16 mouse cellular contexts compared by ENCODE assay signal in the genomic region with DNA sequence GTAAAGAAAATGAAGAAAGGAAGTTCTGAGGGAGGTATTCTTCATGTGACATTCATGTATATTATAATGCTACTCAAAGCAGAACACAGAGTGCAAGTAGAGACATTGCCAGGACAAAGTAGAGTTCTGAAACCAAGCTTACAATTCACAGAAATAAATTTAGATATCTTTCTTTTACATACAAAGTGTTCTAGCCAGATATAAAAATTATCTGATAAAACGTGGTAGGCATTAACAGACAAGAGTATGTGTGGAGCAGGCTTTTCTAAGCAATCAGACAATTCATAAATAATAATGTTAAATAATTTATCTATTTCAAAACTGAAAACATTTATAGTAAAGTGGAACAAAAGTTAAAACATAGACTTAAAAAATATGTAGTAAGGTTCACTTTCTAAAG.
"Had no signal": no experiment of that assay in that cellular context is flagged by ENCODE, and none has a peak within 500 bp of the region (broad histone marks: within the 10 kb centered on the region; RNA-seq: fewer than 3 reads in every experiment).

No protein-coding gene starts in this region.

- ATAC-seq: intestine, embryonic 16.5 days had no signal

- H3K4me2 ChIP-seq: limb, embryonic 15.5 days; lung, embryonic 14.5 days; neural tube, embryonic 15.5 days had no signal

- H3K9ac ChIP-seq: limb, embryonic 15.5 days; lung, embryonic 14.5 days; neural tube, embryonic 15.5 days had no signal

- H3K4me3 ChIP-seq: layer of hippocampus, adult 2 months; left cerebral cortex, adult 2 months; limb, embryonic 15.5 days; myocyte; neural tube, embryonic 15.5 days had no signal

- DNase-seq: kidney, adult 2 months; kidney, postnatal 4 days; lung, embryonic 14.5 days; lung, postnatal 10 days; midbrain, embryonic 14.5 days; right cerebral cortex, adult 18-20 months; thymus, postnatal 4 days had no signal

- H3K27ac ChIP-seq: kidney, postnatal 0 days; layer of hippocampus, adult 2 months; left cerebral cortex, adult 2 months; limb, embryonic 15.5 days; macrophage; neural tube, embryonic 15.5 days; stomach, postnatal 0 days had no signal

- H3K4me1 ChIP-seq: neural tube, embryonic 15.5 days had no signal

- H3K36me3 ChIP-seq: limb, embryonic 15.5 days had no signal

- H3K9me3 ChIP-seq: limb, embryonic 15.5 days; neural tube, embryonic 15.5 days had no signal

- H3K27me3 ChIP-seq: limb, embryonic 15.5 days; neural tube, embryonic 15.5 days had no signal
